Comparison of ENCODE assay signal across 8 mouse cellular contexts in genomic region chr15:92598380-92599295, GRCm38 (mm10).
DNase-seq lines count a peak whose midpoint lies in the region; ATAC-seq lines count a peak whose summit lies in the region.

No protein-coding gene starts in this region.

- under 1% methylated on average over 18 of the region's 18 CpGs for WGBS in forebrain, embryonic 16.5 days

- H3K4me3 ChIP-seq in forebrain, embryonic 16.5 days (replicated peaks; ENCODE audit: low read length): peak overlapping the region; percentile 40

- H3K27ac ChIP-seq in forebrain, embryonic 16.5 days (ENCODE audit: low read length): peak overlapping the region; percentile 59

- peak; percentile 68 for ATAC-seq in forebrain, embryonic 16.5 days

- DNase-seq in left cerebral cortex, postnatal 25 days (ENCODE audit: low spot score in 2 of 2): peak; percentile 44 to 55
- no peak for DNase-seq in left cerebral cortex, adult 11 months (ENCODE audit: low spot score)
- peak; percentile 74 for DNase-seq in embryo, embryonic 11 days
- DNase-seq in kidney, postnatal 10 days: peak; percentile 30
- peak; percentile 40 for DNase-seq in right cerebral cortex, postnatal 4 days
- no peak for DNase-seq in spleen, adult 18-20 months
- no peak for DNase-seq in adrenal gland, adult 18-20 months (ENCODE audit: low spot score in 2 of 2)

- no peaks in the 10 kb centered on the region for H3K27me3 ChIP-seq in forebrain, embryonic 16.5 days (replicated peaks; ENCODE audit: control insufficient read depth, insufficient read depth, low read length)

- H3K9ac ChIP-seq in forebrain, embryonic 16.5 days (replicated peaks; ENCODE audit: low read depth, low read length): peak overlapping the region; percentile 36

- H3K4me1 ChIP-seq in forebrain, embryonic 16.5 days (replicated peaks; ENCODE audit: control insufficient read depth, insufficient read depth, low read length): peaks cover 31% of the 10 kb centered on the region

- H3K9me3 ChIP-seq in forebrain, embryonic 16.5 days (ENCODE audit: control insufficient read depth, low read length): peaks cover 2% of the 10 kb centered on the region

- no peaks in the 10 kb centered on the region for H3K36me3 ChIP-seq in forebrain, embryonic 16.5 days (ENCODE audit: control insufficient read depth, insufficient read depth)

- intact Hi-C loops in left cerebral cortex, postnatal 25 days (cut with DNase I): loop anchor here (5.0 kb wide), 3 partner anchors 151 to 619 kb away; no protein-coding TSS in a partner anchor

- peak overlapping the region; percentile 59 for H3K4me2 ChIP-seq in forebrain, embryonic 16.5 days (ENCODE audit: low read length)

Comparison
In these comparisons a context has a peak if more than half of its experiments do, and no peak if none do; other contexts are left out.
1. DNase-seq: peak in left cerebral cortex, postnatal 25 days (2 of 2), embryo, embryonic 11 days (single experiment), kidney, postnatal 10 days (single experiment) and right cerebral cortex, postnatal 4 days (single experiment); none in left cerebral cortex, adult 11 months (single experiment), spleen, adult 18-20 months (0 of 2) and adrenal gland, adult 18-20 months (0 of 2).